Mouse (Mus musculus) stomach, embryonic 14.5 days (tissue): ENCODE results near the gene Lad1. TPM values are rescaled to one million over a fixed set of nuclear protein-coding genes. Genes with fewer than 3 reads are reported as not detected.

Experiments used
- ATAC-seq: fragments of 200-750 bp; cut with Nextera tagmentation; 2 replicates; pipeline ENCODE4 v1.8.0; 2017; ENCODE audit warnings: low read depth, moderate TSS enrichment; ENCODE audit not compliant: insufficient number of reproducible peaks, insufficient read depth, low FRiP score
- H3K27ac ChIP-seq: fragments of 300-500 bp; sonication (generic); 2 replicates; pipeline ENCODE4 v1.5.1; 2014; ENCODE audit warnings: mild to moderate bottlenecking, low read length, moderate library complexity, mixed read lengths
- H3K27me3 ChIP-seq: fragments of 300-500 bp; sonication (generic); 2 replicates; pipeline ENCODE4 v1.6.1; 2014; ENCODE audit warnings: low read length, control low read depth, mixed read lengths; ENCODE audit not compliant: control insufficient read depth, insufficient read depth
- H3K36me3 ChIP-seq: fragments of 300-500 bp; sonication (generic); 2 replicates; pipeline ENCODE4 v1.6.1; 2014; ENCODE audit warnings: mild to moderate bottlenecking, control low read depth, low read length, moderate library complexity, mixed read lengths; ENCODE audit not compliant: control insufficient read depth, insufficient read depth
- H3K4me1 ChIP-seq: fragments of 300-500 bp; sonication (generic); 2 replicates; pipeline ENCODE4 v1.6.1; 2014; ENCODE audit warnings: low read length, control low read depth, mixed read lengths; ENCODE audit not compliant: control insufficient read depth, insufficient read depth
- H3K4me2 ChIP-seq: fragments of 300-500 bp; sonication (generic); replicated peaks from 2 replicates; pipeline ENCODE4 v1.6.1; 2014; ENCODE audit warnings: low read depth, low read length, control low read depth
- H3K4me3 ChIP-seq: fragments of 300-500 bp; sonication (generic); 2 replicates; pipeline ENCODE4 v1.5.1; 2014; ENCODE audit warnings: low read depth, low read length, control low read depth
- H3K9ac ChIP-seq: fragments of 300-500 bp; sonication (generic); replicated peaks from 2 replicates; pipeline ENCODE4 v1.6.1; 2014; ENCODE audit warnings: low read depth, mild to moderate bottlenecking, control low read depth, low read length, moderate library complexity, mixed read lengths
- H3K9me3 ChIP-seq: fragments of 300-500 bp; sonication (generic); 2 replicates; pipeline ENCODE4 v1.6.1; 2016; ENCODE audit warnings: low read depth, low read length, control low read depth; ENCODE audit not compliant: control insufficient read depth
- WGBS: fragments of 180-500 bp; shearing (Covaris S2); extraction: QIAGEN DNeasy Blood & Tissue Kit; methylation state at CpG from one replicate; pipeline ENCODE4 v1.1.7; 2014; 5-methylcytosine and 5-hydroxymethylcytosine counted together
- polyA plus RNA-seq: library from polyadenylated mRNA; unstranded; fragments of >200 nt; fragmentation: Nextera tagmentation; extraction: Ambion mirVana; gene quantifications from 2 replicates; pipeline ENCODE4 v1.2.1, GENCODE M21; 2014

Lad1 gene
- polyA plus RNA-seq, 1 experiment from 2014 or later = 60.5 TPM

GRCm38 (mm10) chr1:135844481-135844880, 26.1 kb downstream of the Lad1 start:
- Histone ChIP-seq H3K36me3 (no peaks in the 10 kb centered on the region), H3K4me1 (no peaks in the 10 kb centered on the region), H3K27me3 (no peaks in the 10 kb centered on the region), H3K9me3 (no peaks in the 10 kb centered on the region), H3K4me3 (no peak overlapping the region), H3K9ac (no peak overlapping the region), H3K27ac (no peak overlapping the region), H3K4me2 (no peak overlapping the region)
- 66% methylated on average over 6 of the region's 6 CpGs for WGBS
- ATAC-seq = no peak

GRCm38 (mm10) chr1:135846632-135847031, 28.2 kb downstream of the Lad1 start:
- H3K4me2 ChIP-seq = no peak overlapping the region
- H3K27ac ChIP-seq = no peak overlapping the region
- H3K9me3 ChIP-seq = no peaks in the 10 kb centered on the region
- H3K4me3 ChIP-seq = no peak overlapping the region
- no peaks in the 10 kb centered on the region for H3K27me3 ChIP-seq
- H3K9ac ChIP-seq = no peak overlapping the region
- ATAC-seq = no peak
- no peaks in the 10 kb centered on the region for H3K36me3 ChIP-seq
- no peaks in the 10 kb centered on the region for H3K4me1 ChIP-seq
- WGBS = 77% methylated on average over 5 of the region's 5 CpGs

- no peak overlapping the region for H3K4me2 ChIP-seq
- H3K27ac ChIP-seq = no peak overlapping the region
- ATAC-seq = no peak
- no peak overlapping the region for H3K9ac ChIP-seq
- H3K4me1 ChIP-seq = no peaks in the 10 kb centered on the region
- no peak overlapping the region for H3K4me3 ChIP-seq
- 25% methylated on average over 6 of the region's 6 CpGs for WGBS
- no peaks in the 10 kb centered on the region for H3K9me3 ChIP-seq
- no peaks in the 10 kb centered on the region for H3K36me3 ChIP-seq
- H3K27me3 ChIP-seq = no peaks in the 10 kb centered on the region
Observed at GRCm38 (mm10) chr1:135847139-135847562, 28.8 kb downstream of the Lad1 start.

GRCm38 (mm10) chr1:135847611-135848351, 29.4 kb downstream of the Lad1 start:
- H3K27ac ChIP-seq = no peak overlapping the region
- no peak overlapping the region for H3K4me2 ChIP-seq
- 80% methylated on average over 17 of the region's 17 CpGs for WGBS
- H3K27me3 ChIP-seq = no peaks in the 10 kb centered on the region
- no peak overlapping the region for H3K4me3 ChIP-seq
- no peak for ATAC-seq
- H3K9me3 ChIP-seq = no peaks in the 10 kb centered on the region
- no peak overlapping the region for H3K9ac ChIP-seq
- no peaks in the 10 kb centered on the region for H3K36me3 ChIP-seq
- H3K4me1 ChIP-seq = no peaks in the 10 kb centered on the region

- Histone ChIP-seq H3K9ac (no peak overlapping the region), H3K4me2 (no peak overlapping the region), H3K4me3 (no peak overlapping the region), H3K9me3 (no peaks in the 10 kb centered on the region), H3K36me3 (no peaks in the 10 kb centered on the region), H3K4me1 (no peaks in the 10 kb centered on the region), H3K27ac (no peak overlapping the region), H3K27me3 (no peaks in the 10 kb centered on the region)
- WGBS = 66% methylated on average over 12 of the region's 12 CpGs
- ATAC-seq = no peak
Observed at GRCm38 (mm10) chr1:135850722-135851512, 32.5 kb downstream of the Lad1 start.

GRCm38 (mm10) chr1:135852044-135852756, 33.8 kb downstream of the Lad1 start:
- H3K4me3 ChIP-seq = no peak overlapping the region
- H3K27me3 ChIP-seq = no peaks in the 10 kb centered on the region
- ATAC-seq = peak; percentile 72
- H3K27ac ChIP-seq = peak overlapping the region; percentile 29; the same call in 1 of the 2 replicates
- no peaks in the 10 kb centered on the region for H3K4me1 ChIP-seq
- H3K9ac ChIP-seq = no peak overlapping the region
- H3K36me3 ChIP-seq = no peaks in the 10 kb centered on the region
- 61% methylated on average over 13 of the region's 13 CpGs for WGBS
- H3K9me3 ChIP-seq = no peaks in the 10 kb centered on the region
- no peak overlapping the region for H3K4me2 ChIP-seq

GRCm38 (mm10) chr1:135853200-135853599, 34.8 kb downstream of the Lad1 start:
- no peaks in the 10 kb centered on the region for H3K36me3 ChIP-seq
- WGBS = 81% methylated on average over 4 of the region's 4 CpGs
- no peaks in the 10 kb centered on the region for H3K4me1 ChIP-seq
- no peak overlapping the region for H3K9ac ChIP-seq
- H3K4me2 ChIP-seq = no peak overlapping the region
- no peak overlapping the region for H3K4me3 ChIP-seq
- no peaks in the 10 kb centered on the region for H3K9me3 ChIP-seq
- no peak for ATAC-seq
- no peak overlapping the region for H3K27ac ChIP-seq
- no peaks in the 10 kb centered on the region for H3K27me3 ChIP-seq

- Histone ChIP-seq H3K27ac (no peak overlapping the region), H3K9ac (no peak overlapping the region), H3K4me1 (no peaks in the 10 kb centered on the region), H3K9me3 (no peaks in the 10 kb centered on the region), H3K4me3 (no peak overlapping the region), H3K36me3 (no peaks in the 10 kb centered on the region), H3K27me3 (no peaks in the 10 kb centered on the region), H3K4me2 (no peak overlapping the region)
- 84% methylated on average over 6 of the region's 6 CpGs for WGBS
- ATAC-seq = no peak
Observed at GRCm38 (mm10) chr1:135854591-135855343, 36.4 kb downstream of the Lad1 start.
